Mouse (Mus musculus) megakaryocyte progenitor cell, adult 5-6 weeks (primary cell): Measurements from ENCODE around the gene Vmn2r82. TPM values are rescaled to one million over a fixed set of nuclear protein-coding genes. Genes with fewer than 3 reads are reported as not detected.
A peak's percentile ranks its signal among the peaks of the same experiment; 100 is the strongest.
"Not testable (repeated sequence)": the region's sequence is repeated elsewhere in the genome, so short reads cannot be mapped to it uniquely, and the experiment has no call there.

Source experiments
- ATAC-seq: replicated peaks from 2 replicates; pipeline ENCODE4 v1.8.0; 2016; ENCODE audit warnings: mild to moderate bottlenecking, moderate TSS enrichment, inconsistent platforms; ENCODE audit not compliant: poor library complexity
- total RNA-seq, 2 experiments: library from RNA; stranded (forward) in 1 of 2; stranded (reverse) in 1 of 2; fragments of 157-497, 149-512 nt in 1 of 2; fragments of 200-1000 nt in 1 of 2; gene quantifications; 2 replicates each; pipeline versions ENCODE4 v1.2.3 to v1.2.4; 2015 to 2017

Gene Vmn2r82
- not detected in 2 replicates for total RNA-seq (2015)
- total RNA-seq (2017): not detected in 2 replicates

DNA sequence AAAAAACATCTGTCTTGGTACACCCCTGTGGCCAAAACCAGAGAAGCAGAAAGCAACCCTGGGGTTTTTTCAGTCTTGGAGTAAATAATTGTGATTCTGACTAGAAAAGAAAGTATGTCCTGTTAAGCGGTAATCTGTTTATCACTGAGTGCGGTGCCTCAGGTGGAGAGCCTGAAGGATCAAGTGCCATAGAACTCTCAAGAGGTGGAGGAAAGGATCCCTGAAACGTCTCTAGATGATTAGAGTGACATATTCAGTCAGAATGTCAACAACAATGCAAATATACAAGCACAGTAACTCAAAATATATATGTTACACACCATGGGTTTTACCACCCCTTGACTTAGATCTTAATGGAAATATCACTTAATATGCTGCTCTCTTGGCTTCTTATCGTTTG is at the start of gene Vmn2r82:
Vmn2r82 (plus strand) TSS at position 301 of the 400 bp plus-strand sequence.
- ATAC-seq: not testable (repeated sequence)

DNA sequence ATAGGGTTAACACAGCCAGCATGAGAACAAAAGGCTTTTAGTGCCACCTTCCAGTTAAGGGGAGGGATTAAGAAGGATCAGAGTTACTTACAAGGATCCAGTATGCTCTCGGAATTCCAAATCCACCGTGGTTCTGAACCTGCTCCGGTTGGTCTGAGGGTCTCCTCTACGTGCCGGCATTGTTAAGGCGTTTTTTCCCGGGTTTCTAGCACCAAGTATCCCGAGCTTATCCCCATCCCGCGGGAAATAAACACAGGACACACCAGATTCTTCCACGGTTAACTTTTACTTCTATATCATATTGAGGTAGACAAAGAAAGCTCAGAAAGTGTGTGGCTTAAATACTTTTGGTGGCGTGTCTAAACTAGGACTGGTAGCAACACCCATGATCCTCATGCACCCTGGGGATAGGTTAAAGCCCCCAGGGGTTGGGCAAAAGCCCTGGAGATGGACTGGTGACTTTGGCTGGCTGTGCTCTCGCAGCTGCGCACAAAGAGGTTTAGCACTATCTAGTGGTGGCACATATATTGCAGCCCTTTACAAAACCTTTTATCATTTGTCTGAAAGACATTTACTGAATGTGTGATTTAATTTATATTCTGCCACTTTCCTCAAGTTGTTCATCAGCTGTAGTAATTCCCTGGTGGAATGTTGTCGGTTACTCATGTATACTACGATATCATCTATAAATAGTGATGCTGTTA is 34.1 kb upstream of the Vmn2r82 start:
- ATAC-seq: not testable (repeated sequence)

DNA sequence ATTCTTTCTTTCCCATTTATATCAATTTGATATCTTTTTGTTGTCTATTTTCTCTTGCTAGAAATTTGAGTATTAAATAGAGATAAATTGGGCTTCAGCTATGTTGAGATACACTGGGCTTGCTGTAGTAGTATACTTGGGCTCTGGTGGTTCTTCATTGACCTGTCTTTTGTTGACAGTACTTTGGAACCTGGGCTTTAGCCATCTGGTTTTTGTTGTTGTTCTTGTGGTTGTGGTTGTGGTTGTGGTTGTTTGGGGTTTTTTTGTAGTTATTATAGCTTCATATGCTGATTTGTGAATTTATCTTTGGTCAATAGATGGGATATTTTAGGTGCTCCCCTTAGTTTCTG is 33.6 kb upstream of the Vmn2r82 start:
- ATAC-seq: no peak

DNA sequence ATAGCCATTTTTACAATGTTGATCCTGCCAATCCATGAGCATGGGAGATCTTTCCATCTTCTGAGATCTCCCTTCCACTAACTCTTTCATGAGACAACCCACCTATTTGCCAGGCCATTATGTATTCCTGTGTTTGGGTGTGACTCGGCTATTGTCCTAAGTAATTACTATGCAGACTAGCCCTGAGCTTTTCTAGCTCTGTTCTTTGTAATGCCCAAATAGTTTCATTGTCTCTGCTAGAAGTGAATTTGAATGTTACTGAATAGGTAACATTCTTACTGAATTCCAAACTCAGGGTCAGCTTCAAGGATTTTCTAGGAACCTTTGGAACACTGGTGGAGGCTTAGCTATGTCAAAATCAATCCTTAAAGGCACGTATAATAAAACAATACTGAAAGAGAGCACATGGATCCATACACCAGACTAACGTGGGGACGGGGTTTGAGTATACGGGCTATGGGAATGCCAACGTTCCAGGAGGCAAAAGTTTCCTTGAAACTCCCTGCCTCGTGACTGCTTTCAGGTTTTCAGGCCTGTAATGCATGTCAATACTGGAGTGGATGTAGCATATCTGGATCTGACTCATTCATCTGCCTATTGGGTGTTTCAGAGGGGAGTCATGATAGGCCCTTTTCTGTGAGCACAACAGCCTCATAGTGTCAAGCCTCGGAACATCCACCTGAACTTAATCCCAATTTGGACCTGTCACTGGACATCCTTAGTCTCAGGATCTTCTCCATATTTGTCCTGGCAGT is 43.8 kb downstream of the Vmn2r82 start:
- not testable (repeated sequence) for ATAC-seq

DNA sequence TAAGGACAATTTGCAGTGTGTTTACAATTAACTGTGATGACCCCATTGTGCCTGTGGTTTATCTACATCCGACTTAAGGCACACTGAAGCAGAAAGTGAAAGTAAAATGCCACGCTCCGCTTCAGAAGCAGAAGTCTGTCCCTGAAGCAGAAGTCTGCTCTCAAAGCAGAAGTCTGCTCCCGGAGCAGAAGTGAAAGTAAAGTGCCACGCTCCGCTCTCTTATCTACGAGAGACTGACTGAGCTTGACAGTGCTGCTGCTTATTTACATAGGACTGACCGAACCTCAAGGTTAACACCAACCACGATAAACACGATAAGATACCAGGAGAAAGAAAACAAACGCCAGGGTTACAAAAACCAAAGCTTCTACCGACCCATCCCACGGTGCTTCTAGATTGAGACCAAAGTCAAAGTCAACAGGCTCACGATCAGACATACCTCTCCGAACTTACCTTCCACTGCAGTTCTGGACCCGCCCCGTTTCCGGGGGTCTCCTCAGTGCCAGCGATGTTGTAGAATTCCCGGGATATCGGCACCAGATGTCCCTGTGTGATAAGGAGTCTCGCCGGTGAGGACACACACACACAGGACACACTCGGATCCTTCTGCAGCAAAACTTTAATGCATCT is 60.9 kb downstream of the Vmn2r82 start:
- peak; percentile 86 for ATAC-seq

DNA sequence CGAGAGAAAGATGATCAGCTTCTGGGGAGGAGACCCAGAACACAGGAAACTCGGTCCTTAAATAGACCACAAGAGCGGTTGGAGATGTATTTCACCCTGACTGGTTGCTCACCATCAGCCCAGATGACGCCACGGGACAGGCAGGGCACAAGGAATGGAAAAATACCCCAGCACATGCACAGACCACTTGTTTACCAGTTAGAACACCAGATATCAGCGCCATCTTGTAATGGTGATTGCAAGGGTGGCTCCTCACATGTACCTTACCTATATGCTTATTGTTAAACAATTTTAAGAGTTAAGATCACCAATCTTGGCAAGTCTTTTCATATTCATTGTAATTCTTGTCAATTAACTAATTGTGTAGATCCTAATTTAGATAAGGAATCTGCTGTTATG is 61.5 kb downstream of the Vmn2r82 start:
- not testable (repeated sequence) for ATAC-seq

DNA sequence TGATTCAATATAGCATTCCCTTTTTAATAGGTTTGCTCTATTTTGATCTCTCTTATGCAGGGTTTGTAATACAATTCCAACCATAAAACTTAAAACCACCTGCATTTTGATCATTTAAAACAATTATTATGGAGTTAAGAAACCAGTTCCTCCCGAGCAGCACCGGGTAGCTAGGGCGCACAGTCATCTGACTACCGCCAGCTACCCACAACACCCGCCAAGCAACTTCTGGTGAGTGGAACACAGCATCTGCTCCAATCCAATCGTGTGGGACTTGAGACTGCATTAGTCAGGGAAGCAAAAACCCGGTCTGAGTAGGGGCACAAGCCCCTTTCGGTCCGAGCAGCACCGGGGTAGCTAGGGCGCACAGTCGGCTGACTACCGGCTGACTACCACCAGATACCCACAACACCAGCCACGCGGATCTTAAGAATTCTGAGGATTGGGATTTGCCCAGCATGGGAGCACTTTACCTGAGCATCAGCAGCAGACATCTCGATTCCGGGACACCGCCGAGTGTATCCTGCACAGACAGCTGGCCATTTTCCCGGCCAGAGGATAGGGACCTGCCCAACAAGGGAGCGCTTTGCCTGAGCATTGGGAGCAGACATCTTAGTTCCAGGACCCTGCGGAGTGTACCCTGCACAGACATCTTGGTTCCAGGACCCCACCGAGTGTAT is 79.0 kb downstream of the Vmn2r82 start:
- not testable (repeated sequence) for ATAC-seq

Other genes starting within 250 kb of the Vmn2r82 start
- gene Vmn2r80, start 207.8 kb upstream of the Vmn2r82 start, total RNA-seq (2015): not detected in 2 replicates
- not detected in 2 replicates for gene Vmn2r80, start 207.8 kb upstream of the Vmn2r82 start, total RNA-seq (2017)
- gene Vmn2r81, start 108.8 kb upstream of the Vmn2r82 start, total RNA-seq (2015): not detected in 2 replicates
- not detected in 2 replicates for gene Vmn2r81, start 108.8 kb upstream of the Vmn2r82 start, total RNA-seq (2017)
- gene Vmn2r83, start 112.2 kb downstream of the Vmn2r82 start, total RNA-seq (2015): not detected in 2 replicates
- gene Vmn2r83, start 112.2 kb downstream of the Vmn2r82 start, total RNA-seq (2017): not detected in 2 replicates
- 8.2 and 11.6 TPM in 2 replicates for gene Plpp2, start 177.3 kb downstream of the Vmn2r82 start, total RNA-seq (2015)
- 2.7 and 5.3 TPM in 2 replicates for gene Plpp2, start 177.3 kb downstream of the Vmn2r82 start, total RNA-seq (2017)
- gene Mier2, start 198.7 kb downstream of the Vmn2r82 start, total RNA-seq (2015): 7.4 and 9.1 TPM in 2 replicates
- 9.6 and 13.4 TPM in 2 replicates for gene Mier2, start 198.7 kb downstream of the Vmn2r82 start, total RNA-seq (2017)
- not detected in 2 replicates for gene Theg, start 230.8 kb downstream of the Vmn2r82 start, total RNA-seq (2015)
- not detected in 2 replicates for gene Theg, start 230.8 kb downstream of the Vmn2r82 start, total RNA-seq (2017)